Mouse (Mus musculus): Measurements from ENCODE around the gene Snrpa.

DNA sequence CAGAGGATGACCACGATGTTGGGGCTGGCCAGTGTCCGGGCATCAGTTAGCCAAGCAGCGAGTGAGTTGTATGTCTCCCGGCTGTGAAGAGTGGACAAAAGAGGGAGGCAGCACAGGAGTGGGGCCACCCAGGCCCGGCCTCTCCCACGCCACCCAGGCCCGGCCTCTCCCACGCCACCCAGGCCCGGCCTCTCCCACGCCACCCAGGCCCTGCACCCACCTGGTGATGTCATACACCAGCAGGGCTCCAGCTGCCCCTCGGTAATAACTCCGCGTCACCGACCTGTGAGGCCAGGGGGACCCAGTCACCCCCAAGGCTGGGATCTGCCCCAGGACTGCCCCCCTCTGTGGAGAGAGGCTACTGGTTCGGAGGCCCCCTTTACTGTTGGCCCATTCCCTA, 21.6 kb downstream of the Snrpa start:
- no peak for TF ChIP-seq TAL1 (IDR thresholded peaks at IDR 0.05; ENCODE audit: low read length)
- TF ChIP-seq GATA1 (IDR thresholded peaks at IDR 0.05; ENCODE audit: low read length) = no peak
